Mouse (Mus musculus): ENCODE data around the gene Gm17535. TPM values are rescaled to one million over a fixed set of nuclear protein-coding genes. Genes with fewer than 3 reads are reported as not detected.
"Not testable (repeated sequence)": the region's sequence is repeated elsewhere in the genome, so short reads cannot be mapped to it uniquely, and the experiment has no call there.

Gm17535 gene
- 0.08 and 0.15 TPM in 2 replicates for polyA plus RNA-seq (2012)

GRCm38 (mm10) chr9:3034299-3034698 lies at the start of gene Gm17535:
Gm17535 (plus strand) TSS chr9:3034599.
- not testable (repeated sequence) for H3K27me3 ChIP-seq (ENCODE audit: control insufficient read depth); H3K4me3 ChIP-seq (replicated peaks); H3K9me3 ChIP-seq (ENCODE audit: control insufficient read depth, low read length); H3K4me1 ChIP-seq (ENCODE audit: control insufficient read depth); H3K36me3 ChIP-seq (ENCODE audit: control insufficient read depth)

DNA sequence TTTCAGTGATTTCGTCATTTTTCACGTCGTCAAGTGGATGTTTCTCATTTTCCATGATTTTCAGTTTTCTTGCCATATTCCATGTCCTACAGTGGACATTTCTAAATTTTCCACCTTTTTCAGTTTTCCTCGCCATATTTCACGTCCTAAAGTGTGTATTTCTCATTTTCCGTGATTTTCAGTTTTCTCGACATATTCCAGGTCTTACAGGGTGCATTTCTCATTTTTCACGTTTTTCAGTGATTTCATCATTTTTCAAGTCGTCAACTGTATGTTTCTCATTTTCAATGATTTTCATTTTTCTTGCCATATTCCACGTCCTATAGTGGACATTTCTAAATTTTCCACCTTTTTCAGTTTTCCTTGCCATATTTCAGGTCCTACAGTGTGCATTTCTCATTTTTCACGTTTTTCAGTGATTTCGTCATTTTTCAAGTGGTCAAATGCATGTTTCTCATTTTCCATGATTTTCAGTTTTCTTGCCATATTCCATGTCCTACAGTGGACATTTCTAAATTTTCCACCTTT lies 33.9 kb upstream of the Gm17535 start, which contains the start of gene Gm10722:
Gene Gm10722 (plus strand): TSS at position 478 of the 528 bp plus-strand sequence.
- not testable (repeated sequence) for H3K9me3 ChIP-seq (ENCODE audit: control insufficient read depth, low read length); H3K27me3 ChIP-seq (ENCODE audit: control insufficient read depth); H3K4me3 ChIP-seq (replicated peaks); H3K4me1 ChIP-seq (ENCODE audit: control insufficient read depth); H3K36me3 ChIP-seq (ENCODE audit: control insufficient read depth)

DNA sequence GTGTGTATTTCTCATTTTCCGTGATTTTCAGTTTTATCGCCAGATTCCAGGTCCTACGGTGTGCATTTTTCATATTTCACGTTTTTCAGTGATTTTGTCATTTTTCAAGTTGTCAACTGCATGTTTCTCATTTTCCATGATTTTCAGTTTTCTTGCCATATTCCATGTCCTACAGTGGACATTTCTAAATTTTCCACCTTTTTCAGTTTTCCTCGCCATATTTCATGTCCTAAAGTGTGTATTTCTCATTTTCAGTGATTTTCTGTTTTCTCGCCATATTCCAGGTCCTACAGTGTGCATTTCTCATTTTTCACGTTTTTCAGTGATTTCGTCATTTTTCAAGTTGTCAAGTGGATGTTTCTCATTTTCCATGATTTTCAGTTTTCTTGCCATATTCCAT lies 33.4 kb upstream of the Gm17535 start:
- not testable (repeated sequence) for H3K27me3 ChIP-seq (ENCODE audit: control insufficient read depth); H3K36me3 ChIP-seq (ENCODE audit: control insufficient read depth); H3K4me3 ChIP-seq (replicated peaks); H3K9me3 ChIP-seq (ENCODE audit: control insufficient read depth, low read length); H3K4me1 ChIP-seq (ENCODE audit: control insufficient read depth)

- not testable (repeated sequence) for H3K27me3 ChIP-seq (ENCODE audit: control insufficient read depth); H3K9me3 ChIP-seq (ENCODE audit: control insufficient read depth, low read length); H3K36me3 ChIP-seq (ENCODE audit: control insufficient read depth); H3K4me1 ChIP-seq (ENCODE audit: control insufficient read depth); H3K4me3 ChIP-seq (replicated peaks)
Observed at GRCm38 (mm10) chr9:3001948-3002659, 32.3 kb upstream of the Gm17535 start.

- not testable (repeated sequence) for H3K36me3 ChIP-seq (ENCODE audit: control insufficient read depth); H3K9me3 ChIP-seq (ENCODE audit: control insufficient read depth, low read length); H3K27me3 ChIP-seq (ENCODE audit: control insufficient read depth); H3K4me3 ChIP-seq (replicated peaks); H3K4me1 ChIP-seq (ENCODE audit: control insufficient read depth)
Observed at GRCm38 (mm10) chr9:3002794-3003396, 31.5 kb upstream of the Gm17535 start, which contains the start of gene Gm11168. Gm11168 (plus strand) TSS chr9:3003346.

DNA sequence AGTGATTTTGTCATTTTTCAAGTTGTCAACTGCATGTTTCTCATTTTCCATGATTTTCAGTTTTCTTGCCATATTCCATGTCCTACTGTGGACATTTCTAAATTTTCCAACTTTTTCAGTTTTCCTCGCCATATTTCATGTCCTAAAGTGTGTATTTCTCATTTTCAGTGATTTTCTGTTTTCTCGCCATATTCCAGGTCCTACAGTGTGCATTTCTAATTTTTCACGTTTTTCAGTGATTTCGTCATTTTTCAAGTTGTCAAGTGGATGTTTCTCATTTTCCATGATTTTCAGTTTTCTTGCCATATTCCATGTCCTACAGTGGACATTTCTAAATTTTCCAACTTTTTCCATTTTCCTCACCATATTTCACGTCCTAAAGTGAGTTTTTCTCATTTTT lies 28.2 kb upstream of the Gm17535 start:
- not testable (repeated sequence) for H3K27me3 ChIP-seq (ENCODE audit: control insufficient read depth); H3K4me3 ChIP-seq (replicated peaks); H3K36me3 ChIP-seq (ENCODE audit: control insufficient read depth); H3K4me1 ChIP-seq (ENCODE audit: control insufficient read depth); H3K9me3 ChIP-seq (ENCODE audit: control insufficient read depth, low read length)

GRCm38 (mm10) chr9:3006636-3007035 lies 27.8 kb upstream of the Gm17535 start:
- not testable (repeated sequence) for H3K9me3 ChIP-seq (ENCODE audit: control insufficient read depth, low read length); H3K4me1 ChIP-seq (ENCODE audit: control insufficient read depth); H3K4me3 ChIP-seq (replicated peaks); H3K36me3 ChIP-seq (ENCODE audit: control insufficient read depth); H3K27me3 ChIP-seq (ENCODE audit: control insufficient read depth)

DNA sequence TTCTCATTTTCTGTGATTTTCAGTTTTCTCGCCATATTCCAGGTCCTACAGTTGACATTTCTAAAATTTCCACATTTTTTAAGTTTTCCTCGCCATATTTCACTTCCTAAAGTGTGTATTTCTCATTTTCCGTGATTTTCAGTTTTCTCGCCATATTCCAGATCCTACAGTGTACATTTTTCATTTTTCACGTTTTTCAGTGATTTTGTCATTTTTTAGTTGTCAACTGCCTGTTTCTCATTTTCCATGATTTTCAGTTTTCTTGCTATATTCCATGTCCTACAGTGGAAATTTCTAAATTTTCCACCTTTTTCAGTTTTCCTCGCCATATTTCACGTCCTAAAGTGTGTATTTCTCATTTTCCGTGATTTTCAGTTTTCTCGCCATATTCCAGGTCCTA lies 27.1 kb upstream of the Gm17535 start:
- not testable (repeated sequence) for H3K36me3 ChIP-seq (ENCODE audit: control insufficient read depth); H3K4me3 ChIP-seq (replicated peaks); H3K27me3 ChIP-seq (ENCODE audit: control insufficient read depth); H3K4me1 ChIP-seq (ENCODE audit: control insufficient read depth); H3K9me3 ChIP-seq (ENCODE audit: control insufficient read depth, low read length)

DNA sequence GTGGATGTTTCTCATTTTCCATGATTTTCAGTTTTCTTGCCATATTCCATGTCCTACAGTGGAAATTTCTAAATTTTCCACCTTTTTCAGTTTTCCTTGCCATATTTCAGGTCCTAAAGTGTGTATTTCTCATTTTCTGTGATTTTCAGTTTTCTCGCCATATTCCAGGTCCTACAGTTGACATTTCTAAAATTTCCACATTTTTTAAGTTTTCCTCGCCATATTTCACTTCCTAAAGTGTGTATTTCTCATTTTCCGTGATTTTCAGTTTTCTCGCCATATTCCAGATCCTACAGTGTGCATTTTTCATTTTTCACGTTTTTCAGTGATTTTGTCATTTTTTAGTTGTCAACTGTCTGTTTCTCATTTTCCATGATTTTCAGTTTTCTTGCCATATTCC lies 25.1 kb upstream of the Gm17535 start:
- not testable (repeated sequence) for H3K9me3 ChIP-seq (ENCODE audit: control insufficient read depth, low read length); H3K4me1 ChIP-seq (ENCODE audit: control insufficient read depth); H3K4me3 ChIP-seq (replicated peaks); H3K36me3 ChIP-seq (ENCODE audit: control insufficient read depth); H3K27me3 ChIP-seq (ENCODE audit: control insufficient read depth)

DNA sequence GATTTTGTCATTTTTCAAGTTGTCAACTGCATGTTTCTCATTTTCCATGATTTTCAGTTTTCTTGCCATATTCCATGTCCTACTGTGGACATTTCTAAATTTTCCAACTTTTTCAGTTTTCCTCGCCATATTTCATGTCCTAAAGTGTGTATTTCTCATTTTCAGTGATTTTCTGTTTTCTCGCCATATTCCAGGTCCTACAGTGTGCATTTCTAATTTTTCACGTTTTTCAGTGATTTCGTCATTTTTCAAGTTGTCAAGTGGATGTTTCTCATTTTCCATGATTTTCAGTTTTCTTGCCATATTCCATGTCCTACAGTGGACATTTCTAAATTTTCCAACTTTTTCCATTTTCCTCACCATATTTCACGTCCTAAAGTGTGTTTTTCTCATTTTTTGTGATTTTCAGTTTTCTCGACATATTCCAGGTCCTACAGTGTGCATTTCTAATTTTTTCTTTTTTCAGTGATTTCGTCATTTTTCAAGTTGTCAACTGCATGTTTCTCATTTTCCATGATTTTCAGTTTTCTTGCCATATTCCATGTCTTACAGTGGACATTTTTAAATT lies 22.3 kb upstream of the Gm17535 start:
- not testable (repeated sequence) for H3K9me3 ChIP-seq (ENCODE audit: control insufficient read depth, low read length); H3K27me3 ChIP-seq (ENCODE audit: control insufficient read depth); H3K4me3 ChIP-seq (replicated peaks); H3K4me1 ChIP-seq (ENCODE audit: control insufficient read depth); H3K36me3 ChIP-seq (ENCODE audit: control insufficient read depth)

GRCm38 (mm10) chr9:3012733-3013279 lies 21.6 kb upstream of the Gm17535 start, which contains the start of gene Gm10721:
Gm10721 (plus strand) TSS chr9:3013140.
- H3K4me3 ChIP-seq (replicated peaks); H3K4me1 ChIP-seq (ENCODE audit: control insufficient read depth); H3K9me3 ChIP-seq (ENCODE audit: control insufficient read depth, low read length); H3K36me3 ChIP-seq (ENCODE audit: control insufficient read depth); H3K27me3 ChIP-seq (ENCODE audit: control insufficient read depth): not testable (repeated sequence)

- H3K4me1 ChIP-seq (ENCODE audit: control insufficient read depth); H3K36me3 ChIP-seq (ENCODE audit: control insufficient read depth); H3K4me3 ChIP-seq (replicated peaks); H3K9me3 ChIP-seq (ENCODE audit: control insufficient read depth, low read length); H3K27me3 ChIP-seq (ENCODE audit: control insufficient read depth): not testable (repeated sequence)
Observed at GRCm38 (mm10) chr9:3015354-3015753, 19.0 kb upstream of the Gm17535 start, which contains the start of gene Gm10720. Gm10720 (plus strand) TSS chr9:3015654.

DNA sequence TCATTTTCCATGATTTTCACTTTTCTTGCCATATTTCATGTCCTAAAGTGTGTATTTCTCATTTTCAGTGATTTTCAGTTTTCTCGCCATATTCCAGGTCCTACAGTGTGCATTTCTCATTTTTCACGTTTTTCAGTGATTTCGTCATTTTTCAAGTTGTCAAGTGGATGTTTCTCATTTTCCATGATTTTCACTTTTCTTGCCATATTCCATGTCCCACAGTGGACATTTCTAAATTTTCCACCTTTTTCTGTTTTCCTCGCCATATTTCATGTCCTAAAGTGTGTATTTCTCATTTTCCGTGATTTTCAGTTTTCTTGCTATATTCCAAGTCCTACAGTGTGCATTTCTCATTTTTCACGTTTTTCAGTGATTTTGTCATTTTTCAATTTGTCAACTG lies 18.5 kb upstream of the Gm17535 start:
- not testable (repeated sequence) for H3K27me3 ChIP-seq (ENCODE audit: control insufficient read depth); H3K4me1 ChIP-seq (ENCODE audit: control insufficient read depth); H3K9me3 ChIP-seq (ENCODE audit: control insufficient read depth, low read length); H3K36me3 ChIP-seq (ENCODE audit: control insufficient read depth); H3K4me3 ChIP-seq (replicated peaks)

GRCm38 (mm10) chr9:3017108-3017507 lies 17.3 kb upstream of the Gm17535 start, which contains the start of gene Gm10719:
Gm10719 (plus strand) TSS chr9:3017408.
- not testable (repeated sequence) for H3K4me3 ChIP-seq (replicated peaks); H3K36me3 ChIP-seq (ENCODE audit: control insufficient read depth); H3K4me1 ChIP-seq (ENCODE audit: control insufficient read depth); H3K27me3 ChIP-seq (ENCODE audit: control insufficient read depth); H3K9me3 ChIP-seq (ENCODE audit: control insufficient read depth, low read length)
